Mouse (Mus musculus) midbrain, postnatal 0 days (tissue): Measurements from ENCODE around the gene Cdca4. TPM values are rescaled to one million over a fixed set of nuclear protein-coding genes. Genes with fewer than 3 reads are reported as not detected.

Experiments
- ATAC-seq: fragments of 200-750 bp; cut with Nextera tagmentation; 2 replicates; pipeline ENCODE4 v1.8.0; 2017; ENCODE audit warnings: moderate number of reproducible peaks, mild to moderate bottlenecking, moderate TSS enrichment, moderate library complexity; ENCODE audit not compliant: low FRiP score
- DNase-seq: peaks from one replicate; pipeline ENCODE4 v3.0.0-alpha.2; 2015; ENCODE audit warnings: low spot score
- H3K27ac ChIP-seq: fragments of 300-500 bp; sonication (generic); 2 replicates; pipeline ENCODE4 v1.5.1; 2014; ENCODE audit warnings: low read depth, mild to moderate bottlenecking, low read length, mixed read lengths
- H3K27me3 ChIP-seq: fragments of 300-500 bp; sonication (generic); 2 replicates; pipeline ENCODE4 v1.6.1; 2014; ENCODE audit warnings: low read length, control low read depth, mixed read lengths; ENCODE audit not compliant: insufficient read depth
- H3K36me3 ChIP-seq: fragments of 300-500 bp; sonication (generic); 2 replicates; pipeline ENCODE4 v1.6.1; 2014; ENCODE audit warnings: low read length, control low read depth, mixed read lengths; ENCODE audit not compliant: insufficient read depth
- H3K4me1 ChIP-seq: fragments of 300-500 bp; sonication (generic); 2 replicates; pipeline ENCODE4 v1.6.1; 2014; ENCODE audit warnings: mild to moderate bottlenecking, control low read depth, antibody characterized with exemption, low read length, mixed read lengths; ENCODE audit not compliant: insufficient read depth
- H3K4me2 ChIP-seq: fragments of 300-500 bp; sonication (generic); 2 replicates; pipeline ENCODE4 v1.6.1; 2014; ENCODE audit warnings: low read depth, mild to moderate bottlenecking, low read length, mixed read lengths; ENCODE audit not compliant: poor library complexity, severe bottlenecking
- H3K4me3 ChIP-seq: fragments of 300-500 bp; sonication (generic); 2 replicates; pipeline ENCODE4 v1.5.1; 2014; ENCODE audit warnings: low read depth, mild to moderate bottlenecking, low read length, moderate library complexity
- H3K9ac ChIP-seq: fragments of 300-500 bp; sonication (generic); replicated peaks from 2 replicates; pipeline ENCODE4 v1.6.1; 2014; ENCODE audit warnings: mild to moderate bottlenecking, low read length, moderate library complexity, mixed read lengths; ENCODE audit not compliant: poor library complexity, severe bottlenecking
- H3K9me3 ChIP-seq: fragments of 300-500 bp; sonication (generic); 2 replicates; pipeline ENCODE4 v1.6.1; 2016; ENCODE audit warnings: low read length, control low read depth
- CTCF ChIP-seq: IDR thresholded peaks from 2 replicates; pipeline ENCODE4 v1.5.1; 2016; ENCODE audit warnings: antibody characterized with exemption, mild to moderate bottlenecking
- WGBS: fragments of 180-500 bp; shearing (Covaris S2); extraction: QIAGEN DNeasy Blood & Tissue Kit; methylation state at CpG from one replicate; pipeline ENCODE4 v1.1.7; 2014; 5-methylcytosine and 5-hydroxymethylcytosine counted together
- polyA plus RNA-seq: library from polyadenylated mRNA; unstranded; fragments of >200 nt; fragmentation: Nextera tagmentation; extraction: Ambion mirVana; gene quantifications from 2 replicates; pipeline ENCODE4 v1.2.1, GENCODE M21; 2015
- total RNA-seq: library from RNA; depleted of rRNA; stranded (reverse); fragments of >200 nt; gene quantifications from 2 replicates; pipeline ENCODE4 v1.2.3, GENCODE M21; 2014

Gene Cdca4
- total and polyA plus RNA-seq, 2 experiments from 2014 or later: 19.8 to 22.0 TPM

GRCm38 (mm10) chr12:112795466-112796104 is 33.6 kb downstream of the Cdca4 start:
- no peaks in the 10 kb centered on the region for H3K36me3 ChIP-seq
- DNase-seq (no peak), ATAC-seq (no peak)
- no peak overlapping the region for H3K9ac ChIP-seq
- TF ChIP-seq CTCF: no peak
- WGBS: 57% methylated on average over 10 of the region's 18 CpGs
- H3K9me3 ChIP-seq: no peaks in the 10 kb centered on the region
- peaks cover 2% of the 10 kb centered on the region; the same call in 1 of the 2 replicates for H3K27me3 ChIP-seq
- H3K4me2 ChIP-seq: no peak overlapping the region
- H3K27ac ChIP-seq: no peak overlapping the region
- H3K4me3 ChIP-seq: no peak overlapping the region
- H3K4me1 ChIP-seq: no peaks in the 10 kb centered on the region

- WGBS: 87% methylated on average over 5 of the region's 5 CpGs
- H3K9me3 ChIP-seq: no peaks in the 10 kb centered on the region
- no peaks in the 10 kb centered on the region for H3K36me3 ChIP-seq
- no peak overlapping the region for H3K27ac ChIP-seq
- H3K4me1 ChIP-seq: no peaks in the 10 kb centered on the region
- no peaks in the 10 kb centered on the region for H3K27me3 ChIP-seq
- DNase-seq (no peak), ATAC-seq (no peak)
- TF ChIP-seq CTCF: no peak
- H3K4me3 ChIP-seq: no peak overlapping the region
- H3K9ac ChIP-seq: no peak overlapping the region
- H3K4me2 ChIP-seq: no peak overlapping the region
Measured at GRCm38 (mm10) chr12:112794998-112795397, 34.2 kb downstream of the Cdca4 start.

- Histone ChIP-seq H3K27ac (no peak overlapping the region), H3K4me3 (no peak overlapping the region), H3K4me2 (no peak overlapping the region), H3K9ac (no peak overlapping the region), H3K36me3 (no peaks in the 10 kb centered on the region), H3K27me3 (no peaks in the 10 kb centered on the region), H3K9me3 (no peaks in the 10 kb centered on the region), H3K4me1 (no peaks in the 10 kb centered on the region)
- DNase-seq (no peak), ATAC-seq (no peak)
- TF ChIP-seq CTCF: no peak
- 27% methylated on average over 7 of the region's 7 CpGs for WGBS
Measured at GRCm38 (mm10) chr12:112794356-112794816, 34.8 kb downstream of the Cdca4 start.

- H3K9ac ChIP-seq: no peak overlapping the region
- no peaks in the 10 kb centered on the region for H3K27me3 ChIP-seq
- ATAC-seq: no peak
- H3K27ac ChIP-seq: no peak overlapping the region
- no peak overlapping the region for H3K4me2 ChIP-seq
- H3K36me3 ChIP-seq: no peaks in the 10 kb centered on the region
- 70% methylated on average over 13 of the region's 13 CpGs for WGBS
- DNase-seq: no peak
- H3K4me3 ChIP-seq: no peak overlapping the region
- no peaks in the 10 kb centered on the region for H3K9me3 ChIP-seq
- H3K4me1 ChIP-seq: no peaks in the 10 kb centered on the region
- TF ChIP-seq CTCF: no peak
Measured at GRCm38 (mm10) chr12:112793601-112794355, 35.4 kb downstream of the Cdca4 start.

GRCm38 (mm10) chr12:112791026-112791425 is 38.2 kb downstream of the Cdca4 start:
- no peak overlapping the region for H3K4me3 ChIP-seq
- H3K36me3 ChIP-seq: no peaks in the 10 kb centered on the region

GRCm38 (mm10) chr12:112774481-112774880 is 54.7 kb downstream of the Cdca4 start:
- ATAC-seq: no peak
- Histone ChIP-seq H3K27me3 (no peaks in the 10 kb centered on the region), H3K27ac (no peak overlapping the region), H3K36me3 (no peaks in the 10 kb centered on the region), H3K9me3 (no peaks in the 10 kb centered on the region), H3K9ac (no peak overlapping the region), H3K4me2 (no peak overlapping the region), H3K4me1 (no peaks in the 10 kb centered on the region), H3K4me3 (no peak overlapping the region)
- 94% methylated on average over 10 of the region's 10 CpGs for WGBS
- no peak for DNase-seq
- no peak for TF ChIP-seq CTCF

More at GRCm38 (mm10) chr12:112791026-112791425, 38.2 kb downstream of the Cdca4 start:
- Histone ChIP-seq H3K9me3 (no peaks in the 10 kb centered on the region), H3K4me1 (no peaks in the 10 kb centered on the region), H3K9ac (no peak overlapping the region), H3K4me2 (no peak overlapping the region), H3K27me3 (no peaks in the 10 kb centered on the region), H3K27ac (no peak overlapping the region)
- 80% methylated on average over 8 of the region's 8 CpGs for WGBS
- ATAC-seq (no peak), DNase-seq (no peak)
- TF ChIP-seq CTCF: no peak
